Mouse (Mus musculus) cerebellum, adult 2 months (tissue): ENCODE data around the gene Bmf. TPM values are rescaled to one million over a fixed set of nuclear protein-coding genes. Genes with fewer than 3 reads are reported as not detected.
A peak's percentile ranks its signal among the peaks of the same experiment; 100 is the strongest.

Experiments used
- DNase-seq, 2 experiments: peaks; one replicate each; pipeline ENCODE4 v3.0.0; 2021
- H3K27ac ChIP-seq: fragments of 200-500 bp; 2 replicates; pipeline ENCODE4 v1.5.1; 2012; ENCODE audit warnings: low read length, control low read depth, inconsistent platforms; ENCODE audit not compliant: insufficient read depth
- H3K27me3 ChIP-seq: fragments of 200-500 bp; 2 replicates; pipeline ENCODE4 v1.6.1; 2012; ENCODE audit warnings: inconsistent platforms, mild to moderate bottlenecking, low read length, moderate library complexity; ENCODE audit not compliant: control insufficient read depth, insufficient read depth
- H3K4me1 ChIP-seq: fragments of 200-500 bp; 2 replicates; pipeline ENCODE4 v1.6.1; 2011; ENCODE audit warnings: low read length; ENCODE audit not compliant: control insufficient read depth, insufficient read depth
- H3K4me3 ChIP-seq: fragments of 200-500 bp; replicated peaks from 2 replicates; pipeline ENCODE3; 2011; ENCODE audit warnings: mild to moderate bottlenecking, low read depth, low read length, control low read depth; ENCODE audit not compliant: insufficient read depth
- CTCF ChIP-seq: fragments of 200-500 bp; IDR thresholded peaks from 2 replicates; pipeline ENCODE4 v1.5.1; 2011; ENCODE audit warnings: low read depth, mild to moderate bottlenecking, control low read depth, low read length, moderate library complexity, borderline replicate concordance; ENCODE audit not compliant: insufficient read depth
- POLR2A ChIP-seq: fragments of 200-500 bp; IDR thresholded peaks from 2 replicates; pipeline ENCODE4 v1.6.1; 2011; ENCODE audit warnings: low read length, control low read depth, borderline replicate concordance; ENCODE audit not compliant: insufficient read depth
- WGBS: fragments of 180-500 bp; shearing (Covaris S2); methylation state at CpG from one replicate; pipeline ENCODE4 v1.1.7; 2018; 5-methylcytosine and 5-hydroxymethylcytosine counted together
- polyA plus RNA-seq: library from polyadenylated mRNA; depleted of rRNA; stranded (reverse); fragments of >200 nt; gene quantifications from 2 replicates; pipeline ENCODE4 v1.2.3, GENCODE M21; 2012; rRNA removed

Bmf gene
- 8.6 and 9.2 TPM in 2 replicates for polyA plus RNA-seq

- H3K27me3 ChIP-seq = no peaks in the 10 kb centered on the region
- H3K4me3 ChIP-seq = peak within 1 kb of the TSS; percentile 72
- TF ChIP-seq CTCF (no peak), POLR2A (peak; percentile 59)
- 0 out of 2 replicates have a peak within 1 kb of the TSS, but pooled peaks have one; percentile 51 for H3K27ac ChIP-seq
- peak; percentile 99 for DNase-seq
- H3K4me1 ChIP-seq = peaks cover 31% of the 10 kb centered on the region
- 2% methylated on average over 45 of the region's 45 CpGs for WGBS
Measured at GRCm38 (mm10) chr2:118549507-118550473, at the start of gene Bmf. Bmf (minus strand) TSS chr2:118549687.

GRCm38 (mm10) chr2:118599087-118599486 is 49.6 kb upstream of the Bmf start:
- Histone ChIP-seq H3K4me1 (no peaks in the 10 kb centered on the region), H3K27ac (no peak overlapping the region), H3K27me3 (no peaks in the 10 kb centered on the region), H3K4me3 (no peak overlapping the region)
- DNase-seq = no peak
- TF ChIP-seq CTCF (no peak), POLR2A (no peak)
- WGBS = 31% methylated on average over 5 of the region's 5 CpGs

- H3K27me3 ChIP-seq = no peaks in the 10 kb centered on the region
- peak; percentile 87 to 90 for DNase-seq
Measured at GRCm38 (mm10) chr2:118597673-118598568, 48.4 kb upstream of the Bmf start, which contains the start of gene Bub1b. Bub1b (plus strand) TSS chr2:118598211.

GRCm38 (mm10) chr2:118591083-118591482 is 41.6 kb upstream of the Bmf start:
- no peak for DNase-seq
- Histone ChIP-seq H3K27ac (no peak overlapping the region), H3K27me3 (no peaks in the 10 kb centered on the region), H3K4me3 (no peak overlapping the region), H3K4me1 (no peaks in the 10 kb centered on the region)
- 87% methylated on average over 4 of the region's 4 CpGs for WGBS
- TF ChIP-seq POLR2A (no peak), CTCF (no peak)

More at GRCm38 (mm10) chr2:118597673-118598568, 48.4 kb upstream of the Bmf start, which contains the start of gene Bub1b:
- H3K27ac ChIP-seq = no peak within 1 kb of the TSS
- WGBS = 5% methylated on average over 41 of the region's 41 CpGs
- TF ChIP-seq CTCF (no peak), POLR2A (no peak)
- H3K4me1 ChIP-seq = no peaks in the 10 kb centered on the region
- H3K4me3 ChIP-seq = peak within 1 kb of the TSS; percentile 86

- H3K4me1 ChIP-seq = no peaks in the 10 kb centered on the region
- no peak overlapping the region for H3K4me3 ChIP-seq
- DNase-seq = no peak
- H3K27me3 ChIP-seq = no peaks in the 10 kb centered on the region
- H3K27ac ChIP-seq = no peak overlapping the region
- 70% methylated on average over 3 of the region's 3 CpGs for WGBS
- TF ChIP-seq POLR2A = no peak
- TF ChIP-seq CTCF = no peak
Measured at GRCm38 (mm10) chr2:118587686-118588085, 38.2 kb upstream of the Bmf start.

GRCm38 (mm10) chr2:118586013-118586412 is 36.5 kb upstream of the Bmf start:
- TF ChIP-seq CTCF (no peak), POLR2A (no peak)
- no peak for DNase-seq
- WGBS = 78% methylated on average over 5 of the region's 5 CpGs
- Histone ChIP-seq H3K4me3 (no peak overlapping the region), H3K27ac (no peak overlapping the region), H3K27me3 (no peaks in the 10 kb centered on the region), H3K4me1 (no peaks in the 10 kb centered on the region)

GRCm38 (mm10) chr2:118573135-118573534 is 23.6 kb upstream of the Bmf start:
- H3K27me3 ChIP-seq = no peaks in the 10 kb centered on the region
- H3K4me1 ChIP-seq = no peaks in the 10 kb centered on the region
- no peak overlapping the region for H3K27ac ChIP-seq
- TF ChIP-seq POLR2A (no peak), CTCF (no peak)
- DNase-seq = no peak
- 91% methylated on average over 3 of the region's 3 CpGs for WGBS
- H3K4me3 ChIP-seq = no peak overlapping the region
